Mouse (Mus musculus) intestine, embryonic 14.5 days (tissue): ENCODE data around the gene Impad1. TPM values are rescaled to one million over a fixed set of nuclear protein-coding genes. Genes with fewer than 3 reads are reported as not detected.

ENCODE experiments used
- ATAC-seq: fragments of 200-750 bp; cut with Nextera tagmentation; replicated peaks from 2 replicates; pipeline ENCODE4 v1.8.0; 2017; ENCODE audit warnings: low read depth, moderate number of reproducible peaks, moderate TSS enrichment, moderate library complexity; ENCODE audit not compliant: low FRiP score, low TSS enrichment
- DNase-seq: peaks from one replicate; pipeline ENCODE4 v3.0.0-alpha.2; 2018; ENCODE audit warnings: low spot score
- H3K27ac ChIP-seq: fragments of 300-500 bp; sonication (generic); 2 replicates; pipeline ENCODE4 v1.5.1; 2014; ENCODE audit warnings: low read depth, mild to moderate bottlenecking, control low read depth
- H3K27me3 ChIP-seq: fragments of 300-500 bp; sonication (generic); replicated peaks from 2 replicates; pipeline ENCODE4 v1.6.1; 2014; ENCODE audit warnings: low read length, control low read depth; ENCODE audit not compliant: control insufficient read depth, insufficient read depth
- H3K36me3 ChIP-seq: fragments of 300-500 bp; sonication (generic); 2 replicates; pipeline ENCODE4 v1.6.1; 2014; ENCODE audit warnings: low read length, control low read depth; ENCODE audit not compliant: control insufficient read depth, insufficient read depth
- H3K4me1 ChIP-seq: fragments of 300-500 bp; sonication (generic); replicated peaks from 2 replicates; pipeline ENCODE4 v1.6.1; 2014; ENCODE audit warnings: low read length, control low read depth, mixed read lengths; ENCODE audit not compliant: control insufficient read depth, insufficient read depth
- H3K4me2 ChIP-seq: fragments of 300-500 bp; sonication (generic); 2 replicates; pipeline ENCODE4 v1.6.1; 2014; ENCODE audit warnings: low read length
- H3K4me3 ChIP-seq: fragments of 300-500 bp; sonication (generic); 2 replicates; pipeline ENCODE4 v1.5.1; 2014; ENCODE audit warnings: low read depth, low read length, control low read depth, mixed read lengths
- H3K9ac ChIP-seq: fragments of 300-500 bp; sonication (generic); 2 replicates; pipeline ENCODE4 v1.6.1; 2014; ENCODE audit warnings: mild to moderate bottlenecking, low read length
- H3K9me3 ChIP-seq: fragments of 300-500 bp; sonication (generic); 2 replicates; pipeline ENCODE4 v1.6.1; 2016; ENCODE audit warnings: low read length, control low read depth; ENCODE audit not compliant: control insufficient read depth
- WGBS: fragments of 180-500 bp; shearing (Covaris S2); extraction: QIAGEN DNeasy Blood & Tissue Kit; methylation state at CpG from one replicate; pipeline ENCODE4 v1.1.7; 2014; 5-methylcytosine and 5-hydroxymethylcytosine counted together
- polyA plus RNA-seq: library from polyadenylated mRNA; unstranded; fragments of >200 nt; fragmentation: Nextera tagmentation; extraction: Ambion mirVana; gene quantifications from 2 replicates; pipeline ENCODE4 v1.2.1, GENCODE M21; 2014

Gene Impad1
- polyA plus RNA-seq, 1 experiment from 2014 or later: 54.5 TPM

GRCm38 (mm10) chr4:4726241-4726776 is 66.8 kb downstream of the Impad1 start:
- 78% methylated on average over 3 of the region's 3 CpGs for WGBS
- no peaks in the 10 kb centered on the region for H3K27me3 ChIP-seq
- no peak overlapping the region for H3K27ac ChIP-seq
- no peaks in the 10 kb centered on the region for H3K36me3 ChIP-seq
- no peak overlapping the region for H3K4me3 ChIP-seq
- H3K4me2 ChIP-seq: no peak overlapping the region
- no peaks in the 10 kb centered on the region for H3K4me1 ChIP-seq
- H3K9ac ChIP-seq: no peak overlapping the region
- DNase-seq (no peak), ATAC-seq (no peak)
- no peaks in the 10 kb centered on the region for H3K9me3 ChIP-seq

- ATAC-seq (no peak), DNase-seq (no peak)
- Histone ChIP-seq H3K9ac (no peak overlapping the region), H3K4me3 (no peak overlapping the region), H3K27ac (no peak overlapping the region), H3K36me3 (no peaks in the 10 kb centered on the region), H3K4me2 (no peak overlapping the region), H3K27me3 (no peaks in the 10 kb centered on the region), H3K9me3 (no peaks in the 10 kb centered on the region), H3K4me1 (no peaks in the 10 kb centered on the region)
- 73% methylated on average over 8 of the region's 8 CpGs for WGBS
These were observed 69.3 kb downstream of the Impad1 start for GRCm38 (mm10) chr4:4723821-4724220.

- no peak overlapping the region for H3K9ac ChIP-seq
- no peaks in the 10 kb centered on the region for H3K9me3 ChIP-seq
- ATAC-seq (no peak), DNase-seq (no peak)
- H3K36me3 ChIP-seq: no peaks in the 10 kb centered on the region
- no peak overlapping the region for H3K4me2 ChIP-seq
- 37% methylated on average over 1 of the region's 1 CpGs for WGBS
- H3K27me3 ChIP-seq: no peaks in the 10 kb centered on the region
- H3K4me3 ChIP-seq: no peak overlapping the region
- H3K4me1 ChIP-seq: no peaks in the 10 kb centered on the region
- H3K27ac ChIP-seq: no peak overlapping the region
These were observed 71.1 kb downstream of the Impad1 start for GRCm38 (mm10) chr4:4722081-4722480.

GRCm38 (mm10) chr4:4717763-4718347 is 75.3 kb downstream of the Impad1 start:
- no peak overlapping the region for H3K4me3 ChIP-seq
- no peaks in the 10 kb centered on the region for H3K9me3 ChIP-seq
- no peaks in the 10 kb centered on the region for H3K4me1 ChIP-seq
- no peak overlapping the region for H3K27ac ChIP-seq
- H3K4me2 ChIP-seq: no peak overlapping the region
- H3K9ac ChIP-seq: no peak overlapping the region
- DNase-seq: no peak
- no peaks in the 10 kb centered on the region for H3K27me3 ChIP-seq
- no peak for ATAC-seq
- H3K36me3 ChIP-seq: no peaks in the 10 kb centered on the region
- 53% methylated on average over 4 of the region's 4 CpGs for WGBS
